Mouse (Mus musculus) midbrain, postnatal 0 days (tissue): ENCODE results near the gene Nfkbil1. TPM values are rescaled to one million over a fixed set of nuclear protein-coding genes. Genes with fewer than 3 reads are reported as not detected.
A peak's percentile ranks its signal among the peaks of the same experiment; 100 is the strongest.

Source experiments
- ATAC-seq: fragments of 200-750 bp; cut with Nextera tagmentation; 2 replicates; pipeline ENCODE4 v1.8.0; 2017; ENCODE audit warnings: moderate number of reproducible peaks, mild to moderate bottlenecking, moderate TSS enrichment, moderate library complexity; ENCODE audit not compliant: low FRiP score
- DNase-seq: peaks from one replicate; pipeline ENCODE4 v3.0.0-alpha.2; 2015; ENCODE audit warnings: low spot score
- H3K27ac ChIP-seq: fragments of 300-500 bp; sonication (generic); 2 replicates; pipeline ENCODE4 v1.5.1; 2014; ENCODE audit warnings: low read depth, mild to moderate bottlenecking, low read length, mixed read lengths
- H3K27me3 ChIP-seq: fragments of 300-500 bp; sonication (generic); 2 replicates; pipeline ENCODE4 v1.6.1; 2014; ENCODE audit warnings: low read length, control low read depth, mixed read lengths; ENCODE audit not compliant: insufficient read depth
- H3K36me3 ChIP-seq: fragments of 300-500 bp; sonication (generic); 2 replicates; pipeline ENCODE4 v1.6.1; 2014; ENCODE audit warnings: low read length, control low read depth, mixed read lengths; ENCODE audit not compliant: insufficient read depth
- H3K4me1 ChIP-seq: fragments of 300-500 bp; sonication (generic); 2 replicates; pipeline ENCODE4 v1.6.1; 2014; ENCODE audit warnings: mild to moderate bottlenecking, control low read depth, antibody characterized with exemption, low read length, mixed read lengths; ENCODE audit not compliant: insufficient read depth
- H3K4me2 ChIP-seq: fragments of 300-500 bp; sonication (generic); 2 replicates; pipeline ENCODE4 v1.6.1; 2014; ENCODE audit warnings: low read depth, mild to moderate bottlenecking, low read length, mixed read lengths; ENCODE audit not compliant: poor library complexity, severe bottlenecking
- H3K4me3 ChIP-seq: fragments of 300-500 bp; sonication (generic); 2 replicates; pipeline ENCODE4 v1.5.1; 2014; ENCODE audit warnings: low read depth, mild to moderate bottlenecking, low read length, moderate library complexity
- H3K9ac ChIP-seq: fragments of 300-500 bp; sonication (generic); replicated peaks from 2 replicates; pipeline ENCODE4 v1.6.1; 2014; ENCODE audit warnings: mild to moderate bottlenecking, low read length, moderate library complexity, mixed read lengths; ENCODE audit not compliant: poor library complexity, severe bottlenecking
- H3K9me3 ChIP-seq: fragments of 300-500 bp; sonication (generic); 2 replicates; pipeline ENCODE4 v1.6.1; 2016; ENCODE audit warnings: low read length, control low read depth
- CTCF ChIP-seq: IDR thresholded peaks from 2 replicates; pipeline ENCODE4 v1.5.1; 2016; ENCODE audit warnings: antibody characterized with exemption, mild to moderate bottlenecking
- WGBS: fragments of 180-500 bp; shearing (Covaris S2); extraction: QIAGEN DNeasy Blood & Tissue Kit; methylation state at CpG from one replicate; pipeline ENCODE4 v1.1.7; 2014; 5-methylcytosine and 5-hydroxymethylcytosine counted together
- polyA plus RNA-seq: library from polyadenylated mRNA; unstranded; fragments of >200 nt; fragmentation: Nextera tagmentation; extraction: Ambion mirVana; gene quantifications from 2 replicates; pipeline ENCODE4 v1.2.1, GENCODE M21; 2015
- total RNA-seq: library from RNA; depleted of rRNA; stranded (reverse); fragments of >200 nt; gene quantifications from 2 replicates; pipeline ENCODE4 v1.2.3, GENCODE M21; 2014

The Nfkbil1 gene
- total and polyA plus RNA-seq, 2 experiments from 2014 or later: 12.3 to 18.5 TPM

GRCm38 (mm10) chr17:35257378-35257777, 21.8 kb upstream of the Nfkbil1 start:
- DNase-seq (no peak), ATAC-seq (no peak)
- H3K4me1 ChIP-seq: no peaks in the 10 kb centered on the region
- no peak overlapping the region for H3K27ac ChIP-seq
- H3K27me3 ChIP-seq: no peaks in the 10 kb centered on the region
- no peak overlapping the region for H3K4me3 ChIP-seq
- H3K36me3 ChIP-seq: peaks cover 20% of the 10 kb centered on the region
- no peak overlapping the region for H3K4me2 ChIP-seq
- H3K9ac ChIP-seq: no peak overlapping the region
- no peaks in the 10 kb centered on the region for H3K9me3 ChIP-seq
- TF ChIP-seq CTCF: no peak
- 77% methylated on average over 1 of the region's 1 CpGs for WGBS

GRCm38 (mm10) chr17:35255704-35256103, 20.1 kb upstream of the Nfkbil1 start:
- H3K9me3 ChIP-seq: no peaks in the 10 kb centered on the region
- H3K27me3 ChIP-seq: no peaks in the 10 kb centered on the region
- no peak overlapping the region for H3K4me2 ChIP-seq
- no peaks in the 10 kb centered on the region for H3K4me1 ChIP-seq
- no peak for DNase-seq
- H3K9ac ChIP-seq: no peak overlapping the region
- H3K4me3 ChIP-seq: no peak overlapping the region
- 69% methylated on average over 4 of the region's 4 CpGs for WGBS
- H3K27ac ChIP-seq: no peak overlapping the region
- H3K36me3 ChIP-seq: peaks cover 32% of the 10 kb centered on the region
- no peak for ATAC-seq
- TF ChIP-seq CTCF: no peak

GRCm38 (mm10) chr17:35255301-35255700, 19.7 kb upstream of the Nfkbil1 start:
- Histone ChIP-seq H3K4me3 (no peak overlapping the region), H3K4me2 (no peak overlapping the region), H3K9ac (no peak overlapping the region), H3K36me3 (peaks cover 36% of the 10 kb centered on the region), H3K27me3 (no peaks in the 10 kb centered on the region), H3K4me1 (no peaks in the 10 kb centered on the region), H3K27ac (no peak overlapping the region), H3K9me3 (no peaks in the 10 kb centered on the region)
- DNase-seq (no peak), ATAC-seq (no peak)
- WGBS: 72% methylated on average over 3 of the region's 3 CpGs
- no peak for TF ChIP-seq CTCF

- DNase-seq (peak; percentile 43), ATAC-seq (peak; percentile 8; the same call in 1 of the 2 replicates)
- WGBS: 57% methylated on average over 11 of the region's 11 CpGs
- Histone ChIP-seq H3K4me2 (no peak overlapping the region), H3K36me3 (peaks cover 44% of the 10 kb centered on the region), H3K4me1 (no peaks in the 10 kb centered on the region), H3K4me3 (no peak overlapping the region), H3K9ac (no peak overlapping the region), H3K27me3 (no peaks in the 10 kb centered on the region), H3K9me3 (no peaks in the 10 kb centered on the region), H3K27ac (no peak overlapping the region)
- peak; percentile 81 for TF ChIP-seq CTCF
Measured at GRCm38 (mm10) chr17:35254241-35255098, 18.9 kb upstream of the Nfkbil1 start.

- Histone ChIP-seq H3K36me3 (peaks cover 53% of the 10 kb centered on the region), H3K4me1 (no peaks in the 10 kb centered on the region), H3K4me3 (no peak overlapping the region), H3K27me3 (no peaks in the 10 kb centered on the region), H3K4me2 (no peak overlapping the region), H3K9ac (no peak overlapping the region), H3K9me3 (no peaks in the 10 kb centered on the region), H3K27ac (no peak overlapping the region)
- ATAC-seq: no peak
- no peak for TF ChIP-seq CTCF
- WGBS: 86% methylated on average over 32 of the region's 32 CpGs
- DNase-seq: no peak
Measured at GRCm38 (mm10) chr17:35253293-35254093, 17.9 kb upstream of the Nfkbil1 start.
